Mouse (Mus musculus) adrenal gland, postnatal 25 days (tissue): Measurements from ENCODE around the gene Cacybp. TPM values are rescaled to one million over a fixed set of nuclear protein-coding genes. Genes with fewer than 3 reads are reported as not detected.
A peak's percentile ranks its signal among the peaks of the same experiment; 100 is the strongest.

Experiments
- DNase-seq: peaks from one replicate; pipeline ENCODE4 v3.0.0; 2021; ENCODE audit warnings: mixed read lengths
- total RNA-seq: library from RNA; stranded (reverse); gene quantifications from 2 replicates; pipeline ENCODE4 v1.2.3, GENCODE M21; 2021

Gene Cacybp
- total RNA-seq, 1 experiment from 2014 or later, result 81.3 TPM

DNA sequence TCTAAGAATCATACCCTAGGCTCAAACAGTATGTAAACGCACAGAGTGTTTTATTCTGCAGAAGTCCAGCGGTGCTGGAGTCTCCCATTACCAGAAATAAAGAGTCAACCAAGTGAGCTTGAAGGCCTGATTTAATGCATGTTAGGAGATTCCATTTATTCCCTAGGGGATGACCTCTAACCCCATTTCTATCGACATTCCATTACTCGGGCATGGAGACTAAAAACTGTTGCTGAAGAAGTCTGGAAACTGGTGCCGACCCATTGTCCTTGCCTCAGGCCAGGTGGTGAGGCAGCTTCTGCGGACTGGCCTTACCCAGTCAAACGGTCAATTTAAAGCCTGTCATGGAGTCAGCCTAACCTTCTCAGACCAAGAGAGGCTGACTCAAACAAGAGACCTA lies 1.5 kb upstream of the Cacybp start:
- DNase-seq, result no peak

- peak; percentile 48 for DNase-seq
These were observed 468 bp downstream of the Cacybp start for GRCm38 (mm10) chr1:160212123-160212691.

GRCm38 (mm10) chr1:160211597-160212122 lies 1.0 kb downstream of the Cacybp start:
- DNase-seq, result no peak

DNA sequence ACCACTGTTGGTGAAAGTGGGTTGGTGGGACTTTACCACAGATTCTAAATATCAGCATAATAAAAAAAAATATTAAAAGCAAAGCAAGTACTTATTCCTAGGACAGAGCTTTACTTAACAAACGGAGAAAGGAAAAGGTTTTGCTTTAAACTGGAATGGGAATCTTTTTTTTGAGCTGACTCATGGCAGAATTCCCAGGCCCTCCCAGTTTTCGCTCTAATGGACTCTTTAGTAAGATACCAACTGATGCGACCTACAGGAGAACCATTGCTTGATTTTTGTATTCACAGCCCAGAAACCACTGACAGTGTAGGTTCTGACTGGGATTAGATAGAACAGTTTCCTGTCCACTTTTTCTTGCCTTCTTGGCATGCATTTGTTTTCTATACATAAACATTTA lies 2.1 kb downstream of the Cacybp start:
- DNase-seq, result no peak

GRCm38 (mm10) chr1:160209844-160210243 lies 2.8 kb downstream of the Cacybp start:
- DNase-seq, result no peak

DNA sequence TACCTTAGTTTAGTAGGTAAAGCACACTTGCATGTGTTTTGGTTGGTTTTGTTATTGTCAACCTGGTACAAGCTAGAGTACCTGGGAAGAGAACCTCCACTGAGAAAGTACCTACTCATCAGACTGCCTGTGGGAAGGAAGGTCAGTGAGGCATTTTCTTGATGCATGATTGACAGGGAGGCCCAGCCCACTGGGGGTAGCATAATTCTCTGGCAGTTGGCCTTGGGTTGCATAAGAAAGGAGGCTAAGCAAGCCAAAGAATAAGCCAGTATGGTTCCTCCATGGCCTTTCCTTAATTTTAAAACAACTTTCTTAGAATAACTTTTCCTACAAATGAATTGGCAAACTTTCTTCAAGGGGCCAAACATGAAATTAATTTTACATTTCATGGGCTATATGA lies 7.2 kb downstream of the Cacybp start:
- DNase-seq, result no peak

GRCm38 (mm10) chr1:160195337-160195663 lies 17.4 kb downstream of the Cacybp start:
- DNase-seq, result no peak

GRCm38 (mm10) chr1:160194529-160195336 lies 17.9 kb downstream of the Cacybp start, which contains the start of gene Mrps14:
Gene Mrps14, plus strand, starts transcription at chr1:160195215.
- DNase-seq, result peak; percentile 97

GRCm38 (mm10) chr1:160184506-160184905 lies 28.2 kb downstream of the Cacybp start:
- peak; percentile 4 for DNase-seq

DNA sequence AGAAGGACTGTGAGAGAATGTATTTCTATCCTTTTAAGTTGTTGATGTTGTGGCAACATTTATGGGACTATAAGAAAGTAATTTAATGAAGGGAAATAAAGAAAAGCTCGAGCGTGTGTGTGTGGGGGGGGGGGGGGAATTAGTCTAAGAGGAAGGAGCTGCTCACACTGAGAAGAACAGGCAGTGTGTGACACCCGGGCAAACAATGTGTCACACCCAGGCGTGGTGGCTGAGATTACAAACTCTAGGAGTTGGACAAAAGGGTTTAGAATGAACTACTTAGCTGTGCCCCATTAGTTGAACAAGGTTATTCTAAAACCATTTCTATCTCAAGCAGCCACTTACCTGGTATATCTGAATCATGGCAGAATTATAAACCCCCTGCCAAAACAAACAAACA lies 31.5 kb downstream of the Cacybp start:
- no peak for DNase-seq

- no peak for DNase-seq
These were observed 35.8 kb downstream of the Cacybp start for GRCm38 (mm10) chr1:160176903-160177302.

GRCm38 (mm10) chr1:160166600-160166999 lies 46.1 kb downstream of the Cacybp start:
- DNase-seq, result no peak

DNA sequence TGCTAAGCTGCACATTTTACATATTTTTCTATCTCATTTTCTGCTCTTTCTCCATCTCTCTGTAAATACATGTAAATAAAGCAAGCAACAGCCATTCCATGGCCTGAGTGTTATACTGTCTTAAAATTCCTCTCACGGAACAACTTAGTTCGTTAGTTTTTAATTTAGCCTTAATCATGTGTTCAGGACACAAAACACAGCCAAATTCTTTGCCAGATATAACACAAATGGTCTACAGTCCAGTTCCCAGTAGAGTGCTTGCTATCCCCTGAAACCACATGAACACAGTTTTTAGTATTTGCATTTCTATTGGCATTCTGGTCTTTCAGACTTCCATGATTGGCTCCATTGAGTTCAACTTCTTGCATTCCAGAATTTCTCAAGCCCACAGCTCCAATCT lies 54.5 kb downstream of the Cacybp start:
- no peak for DNase-seq

GRCm38 (mm10) chr1:160153480-160153879 lies 59.2 kb downstream of the Cacybp start, which contains the start of gene Tnn:
Gene Tnn, minus strand, starts transcription at chr1:160153580.
- no peak for DNase-seq

Other genes with a start within 250 kb of the Cacybp start
- 6.7 and 8.7 TPM in 2 replicates for gene 4930523C07Rik, start 168.5 kb downstream of the Cacybp start, total RNA-seq
- 0.24 TPM in 2 replicates for gene Tnn, start 59.3 kb downstream of the Cacybp start, total RNA-seq
- gene Mrps14, start 17.7 kb downstream of the Cacybp start, total RNA-seq, result 73.0 and 98.2 TPM in 2 replicates